Mouse (Mus musculus) olfactory bulb, adult 2 months (tissue): ENCODE data around the gene Epha8.

ENCODE experiments used
- CTCF ChIP-seq: fragments of 200-500 bp; IDR thresholded peaks from 2 replicates; pipeline ENCODE4 v1.5.1; 2012; ENCODE audit warnings: low read depth, mild to moderate bottlenecking, low read length, moderate library complexity; ENCODE audit not compliant: insufficient read depth
- POLR2A ChIP-seq: fragments of 200-500 bp; IDR thresholded peaks from 2 replicates; pipeline ENCODE4 v1.6.1; 2012; ENCODE audit warnings: mild to moderate bottlenecking, low read depth, low read length, moderate library complexity; ENCODE audit not compliant: insufficient read depth

GRCm38 (mm10) chr4:136937935-136938334, 18.7 kb downstream of the Epha8 start:
- TF ChIP-seq CTCF, result no peak
- no peak for TF ChIP-seq POLR2A
